Mouse (Mus musculus): Measurements from ENCODE around the gene Bcl2l11.
"Not testable (repeated sequence)": the region's sequence is repeated elsewhere in the genome, so short reads cannot be mapped to it uniquely, and the experiment has no call there.

Bcl2l11 gene

DNA sequence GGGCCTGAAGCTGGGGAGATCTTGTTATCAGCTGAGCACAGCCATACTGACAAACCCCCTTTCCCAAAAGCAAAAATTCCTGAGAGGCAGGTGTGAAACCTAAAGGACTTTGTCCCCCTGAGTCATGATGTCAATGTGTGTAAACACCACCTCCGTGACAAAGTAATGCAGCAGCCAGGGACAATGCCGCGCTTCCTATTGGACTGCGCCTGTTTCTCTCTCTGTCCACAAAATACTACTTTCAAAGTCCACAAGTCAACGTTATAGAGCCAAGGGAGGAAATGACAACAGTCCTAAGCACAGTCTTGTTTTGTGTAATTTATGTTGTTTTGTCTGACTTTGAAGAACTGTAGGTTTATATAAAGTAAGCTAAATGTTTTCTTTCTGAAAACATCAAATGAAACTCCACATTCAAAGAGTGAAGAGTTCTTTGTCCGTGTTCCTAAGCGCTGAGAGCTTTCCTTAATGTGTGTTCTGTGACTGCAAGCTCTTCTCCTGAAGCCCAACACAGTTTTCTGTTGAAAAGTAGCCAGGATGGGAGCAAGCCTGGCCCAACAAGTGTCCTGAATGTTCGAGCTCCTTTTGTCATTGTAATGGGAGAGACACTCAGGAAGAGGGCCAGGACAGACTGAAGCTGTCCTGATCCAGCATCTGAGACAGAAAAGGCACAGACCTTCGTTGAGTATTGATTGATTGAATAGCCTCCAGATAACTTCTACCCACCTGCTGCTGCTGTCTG lies 48.9 kb downstream of the Bcl2l11 start:
- DNase-seq (ENCODE audit: low spot score in 2 of 2), result no peak

DNA sequence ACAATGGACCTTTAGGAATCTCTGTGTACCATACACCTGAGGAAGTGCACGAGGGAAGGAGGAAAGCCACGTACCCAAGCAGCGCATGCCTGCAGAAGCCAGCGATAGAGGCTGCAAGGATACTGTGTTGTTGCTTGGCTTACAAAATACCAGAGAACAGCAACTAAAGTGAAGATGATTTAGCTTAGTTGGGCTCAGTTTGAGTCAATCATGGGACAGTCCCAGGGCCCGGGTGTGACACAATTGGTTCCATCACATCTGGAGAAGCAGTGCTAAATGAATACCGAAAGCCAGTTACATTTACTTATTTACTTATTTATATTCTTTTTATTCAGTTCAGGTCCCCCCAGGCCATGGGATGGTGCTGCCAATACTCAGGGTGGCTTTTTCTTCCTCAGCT lies 49.8 kb downstream of the Bcl2l11 start:
- DNase-seq (ENCODE audit: low spot score in 2 of 2), result no peak

DNA sequence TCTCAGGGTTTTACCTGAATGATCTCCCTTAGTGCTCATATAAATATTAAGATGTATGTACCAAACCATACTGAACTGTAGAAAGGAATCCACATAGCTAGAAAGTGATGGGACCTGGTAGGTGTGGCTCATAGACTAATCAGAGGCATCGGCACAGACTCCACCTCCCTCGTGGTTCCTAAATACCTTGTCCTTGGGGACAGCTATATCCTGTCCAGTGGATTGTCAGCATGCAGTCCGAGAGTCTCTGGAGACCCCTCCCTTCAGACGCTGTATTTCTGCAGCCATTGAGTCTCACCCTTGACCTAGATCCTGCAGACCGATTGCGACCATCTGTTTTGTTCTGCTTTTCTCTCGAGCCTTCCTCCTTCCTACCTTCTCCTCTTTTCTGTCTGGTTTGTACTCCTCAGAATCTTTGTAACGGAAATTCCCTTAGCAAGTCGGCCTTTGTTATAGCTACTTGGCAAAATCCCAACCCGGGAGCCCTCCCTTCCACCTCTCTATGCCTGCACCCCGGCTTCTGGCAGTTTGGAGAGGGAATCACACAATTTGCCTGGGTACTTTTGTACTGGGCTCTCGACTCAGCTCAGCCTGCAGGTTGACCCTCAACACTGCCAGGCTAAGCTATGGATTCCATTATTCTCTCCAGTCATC lies 50.7 kb downstream of the Bcl2l11 start:
- no peak for DNase-seq (ENCODE audit: low spot score in 2 of 2)

DNA sequence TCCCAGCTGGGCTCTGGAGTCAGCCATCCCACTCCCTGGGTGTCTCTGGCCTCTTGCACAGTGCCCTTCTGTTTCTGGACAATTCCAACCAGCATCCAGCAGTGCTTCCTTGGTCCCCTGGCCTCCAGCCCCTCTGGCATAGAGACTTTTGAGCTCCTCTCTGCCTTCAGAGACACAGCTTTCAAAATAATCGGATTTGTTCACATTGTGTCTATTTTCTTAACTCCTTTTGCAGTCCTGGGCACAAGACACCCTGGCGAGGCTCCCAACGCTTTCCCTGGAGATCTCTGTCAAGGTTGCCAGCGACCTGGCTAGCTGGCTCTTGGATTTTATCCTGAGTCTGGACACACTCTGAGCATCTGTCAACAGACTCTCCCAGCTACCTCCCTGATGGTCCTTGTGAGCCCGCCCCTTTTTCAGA lies 51.4 kb downstream of the Bcl2l11 start:
- DNase-seq (ENCODE audit: low spot score in 2 of 2), result no peak

DNA sequence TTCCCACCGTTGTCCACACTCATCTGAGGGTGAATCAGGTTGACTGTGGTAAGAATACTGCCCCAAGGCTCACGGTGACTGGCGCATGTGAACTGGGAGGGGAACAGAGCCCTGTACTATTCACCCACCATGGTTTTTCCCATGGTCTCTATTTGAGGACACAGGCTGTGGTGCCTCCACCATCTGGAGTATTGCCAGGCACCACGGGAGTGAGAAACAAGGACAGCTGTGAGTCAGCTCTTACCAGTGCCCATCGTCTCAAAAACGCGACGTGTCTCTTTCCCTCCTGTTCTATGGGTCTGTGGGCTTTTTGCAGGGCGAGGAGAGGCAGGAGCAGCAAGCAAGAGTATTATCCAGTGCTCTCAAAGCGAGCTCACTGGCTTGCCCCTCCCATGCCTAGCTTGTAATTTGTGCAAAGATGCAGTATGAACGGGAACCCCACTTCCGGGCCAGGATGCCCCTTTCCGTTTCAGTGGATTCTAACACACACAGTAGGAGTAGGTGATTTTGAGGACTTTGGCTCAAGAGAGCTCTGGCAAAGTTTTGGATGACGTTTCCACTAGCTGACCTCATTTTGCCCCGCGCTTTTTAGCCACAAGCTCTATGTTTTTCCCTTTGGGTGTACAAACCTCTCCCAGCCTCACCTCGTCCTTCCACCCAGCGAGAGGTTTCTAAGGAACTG lies 53.4 kb downstream of the Bcl2l11 start:
- no peak for DNase-seq (ENCODE audit: low spot score in 2 of 2)

DNA sequence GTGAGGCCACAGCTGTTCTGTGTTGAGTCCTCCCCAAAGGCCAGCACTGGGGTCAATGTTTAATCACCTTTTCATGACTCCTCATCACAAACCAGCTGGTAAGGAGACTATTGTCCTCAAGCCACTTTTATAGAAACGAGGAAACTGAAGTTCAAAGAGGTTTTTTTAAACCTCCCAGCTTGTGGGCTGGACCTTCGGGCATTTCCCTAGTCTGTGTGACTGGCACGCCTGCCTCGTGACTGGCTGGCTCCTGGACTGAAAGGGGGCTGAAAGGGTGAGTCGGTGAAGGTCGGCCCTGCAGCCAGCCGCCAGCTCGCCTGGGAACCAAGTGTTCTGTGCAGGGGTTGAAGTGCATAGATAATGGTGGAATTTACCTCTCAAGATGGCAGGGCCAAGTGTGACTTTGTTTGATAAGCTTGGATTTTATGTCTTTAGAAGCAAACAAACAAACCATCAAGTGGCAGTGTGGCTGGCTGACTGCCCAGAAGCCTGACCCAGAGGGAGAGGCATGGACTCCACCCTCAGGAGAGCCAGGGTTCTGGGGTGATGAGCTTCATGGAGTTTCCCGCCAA lies 54.1 kb downstream of the Bcl2l11 start:
- DNase-seq (ENCODE audit: low spot score in 2 of 2), result no peak

DNA sequence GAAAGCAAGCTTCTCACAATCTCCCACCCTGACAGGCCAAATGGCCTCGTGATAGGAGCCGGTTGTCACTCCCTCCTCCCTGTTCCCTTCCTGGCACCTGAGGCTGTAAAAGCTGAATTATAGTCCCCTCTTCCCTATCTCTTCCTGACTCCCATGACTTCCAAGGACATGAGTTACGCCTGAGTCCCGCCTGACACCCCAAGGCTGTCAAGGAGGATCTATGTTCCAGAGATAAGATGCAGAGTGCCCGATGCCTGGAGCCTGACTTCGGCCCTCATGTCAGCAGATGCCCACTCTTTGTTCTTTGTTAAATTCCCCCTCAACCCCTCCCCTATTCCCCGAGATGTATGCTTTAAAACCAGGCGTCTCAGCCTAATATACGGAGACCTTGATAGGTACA lies 56.3 kb downstream of the Bcl2l11 start:
- DNase-seq (ENCODE audit: low spot score in 2 of 2), result not testable (repeated sequence)

DNA sequence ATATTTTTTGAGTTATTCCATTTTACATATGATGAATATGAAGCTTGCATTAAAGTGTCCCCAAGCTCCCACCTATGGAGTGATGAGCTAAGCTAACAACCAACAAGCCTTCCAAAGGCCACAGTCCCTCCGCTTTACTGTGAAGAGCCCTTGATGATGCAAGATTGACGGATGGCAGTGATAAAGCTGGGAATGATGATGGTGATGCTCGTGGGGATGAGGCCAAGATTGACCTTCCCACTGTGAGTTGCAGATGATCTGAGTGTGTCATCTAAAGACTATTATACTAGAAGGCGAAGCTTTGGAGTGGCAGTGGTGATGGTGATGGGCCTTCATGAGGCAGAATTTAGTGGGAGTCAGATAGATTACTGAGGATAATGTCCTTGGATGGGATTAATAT lies 56.9 kb downstream of the Bcl2l11 start:
- DNase-seq (ENCODE audit: low spot score in 2 of 2), result no peak

DNA sequence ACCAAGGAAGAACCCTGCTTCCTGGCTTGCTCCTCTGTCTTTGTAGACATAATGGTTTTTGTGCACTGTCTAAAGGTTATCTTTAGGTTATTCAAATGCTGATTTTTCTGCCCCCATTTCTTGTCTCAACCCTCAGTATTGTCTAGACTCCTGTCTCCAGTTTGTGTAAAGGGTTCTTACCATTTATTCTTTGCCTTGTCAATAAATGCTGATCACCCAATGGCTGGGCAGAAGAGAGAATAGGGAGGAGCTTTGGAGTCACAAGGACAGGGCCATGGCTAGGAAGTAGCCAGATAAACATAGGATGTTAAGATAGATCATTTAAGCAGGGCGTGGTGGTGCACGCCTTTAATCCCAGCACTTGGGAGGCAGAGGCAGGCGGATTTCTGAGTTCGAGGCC lies 57.9 kb downstream of the Bcl2l11 start:
- no peak for DNase-seq (ENCODE audit: low spot score in 2 of 2)

DNA sequence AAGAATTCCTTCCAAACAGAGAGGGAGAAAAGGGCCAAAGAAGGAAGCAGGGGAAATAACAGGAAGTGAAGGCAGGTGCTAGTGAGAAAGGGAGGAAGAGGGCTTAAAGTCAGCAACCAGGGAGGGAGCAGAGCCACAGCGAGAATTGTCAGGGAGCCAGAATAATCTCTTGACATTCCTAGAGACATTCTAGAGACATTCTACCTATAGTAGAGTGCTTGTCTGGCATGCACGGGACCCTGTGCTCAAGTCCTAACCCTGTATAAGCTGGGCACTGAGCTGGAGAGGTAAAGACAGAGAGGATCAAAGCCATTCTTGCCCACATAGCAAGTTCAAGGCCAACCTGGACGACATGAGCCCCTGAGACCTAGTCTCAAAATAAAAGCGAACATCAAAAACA lies 60.1 kb downstream of the Bcl2l11 start:
- DNase-seq (ENCODE audit: low spot score in 2 of 2), result no peak

DNA sequence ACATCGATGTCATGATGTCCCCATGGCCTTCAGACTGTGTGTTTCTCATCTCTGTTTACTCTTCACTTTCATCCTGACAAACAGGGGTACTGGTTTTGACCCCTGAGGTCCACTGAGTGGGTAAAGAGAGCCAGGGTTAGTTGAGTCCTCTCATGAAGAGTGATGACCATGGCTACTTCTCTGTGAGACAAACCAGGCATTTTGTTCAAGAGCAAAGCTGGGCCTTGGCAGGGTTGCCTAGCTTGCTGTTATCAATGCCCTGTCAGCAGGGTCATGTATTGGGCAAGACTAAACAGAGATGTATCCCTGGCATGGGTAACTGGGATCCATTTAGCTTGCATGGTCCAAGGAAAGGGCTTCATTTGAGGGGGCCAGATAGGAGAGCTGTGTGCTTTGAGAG lies 61.4 kb downstream of the Bcl2l11 start:
- no peak for DNase-seq (ENCODE audit: low spot score in 2 of 2)

DNA sequence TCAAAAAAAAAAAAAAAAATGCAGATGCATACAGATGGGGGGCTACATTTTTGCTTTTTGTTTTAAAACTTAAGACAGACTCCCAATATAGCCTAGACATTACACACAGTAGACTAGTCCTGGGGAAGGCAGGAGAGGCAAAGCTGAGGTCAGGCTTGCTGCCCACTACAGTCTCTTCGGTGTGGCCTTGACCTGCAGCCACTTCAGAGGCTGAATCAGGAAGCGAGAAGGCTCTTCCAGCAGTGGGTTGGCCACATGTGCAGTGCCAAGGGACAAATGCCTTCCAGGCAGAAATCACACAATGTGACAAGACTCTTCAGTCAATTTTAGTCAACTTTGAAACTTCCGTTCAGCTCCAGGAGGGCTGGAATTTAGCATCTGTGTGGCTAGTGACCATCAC lies 62.6 kb downstream of the Bcl2l11 start:
- no peak for DNase-seq (ENCODE audit: low spot score in 2 of 2)

DNA sequence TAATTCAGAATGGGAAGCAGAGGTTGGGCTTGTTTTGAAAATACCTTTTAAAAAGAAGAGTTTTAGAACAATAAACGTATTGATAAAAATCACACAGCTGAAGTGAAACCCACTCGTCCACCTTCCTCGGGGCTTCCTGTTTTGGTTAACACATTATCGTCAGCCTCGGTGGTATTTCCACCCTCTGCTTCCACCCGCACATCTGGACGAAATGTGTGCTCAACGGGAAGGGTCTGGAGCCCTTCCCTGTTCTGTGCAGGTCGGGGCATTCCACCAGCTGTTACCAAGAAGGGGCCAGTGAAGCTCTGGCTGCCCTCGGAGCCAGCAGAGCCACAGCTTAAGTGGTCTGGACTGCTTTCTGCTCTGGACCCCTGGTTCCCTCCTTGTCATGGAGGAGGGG lies 63.9 kb downstream of the Bcl2l11 start:
- no peak for DNase-seq (ENCODE audit: low spot score in 2 of 2)

DNA sequence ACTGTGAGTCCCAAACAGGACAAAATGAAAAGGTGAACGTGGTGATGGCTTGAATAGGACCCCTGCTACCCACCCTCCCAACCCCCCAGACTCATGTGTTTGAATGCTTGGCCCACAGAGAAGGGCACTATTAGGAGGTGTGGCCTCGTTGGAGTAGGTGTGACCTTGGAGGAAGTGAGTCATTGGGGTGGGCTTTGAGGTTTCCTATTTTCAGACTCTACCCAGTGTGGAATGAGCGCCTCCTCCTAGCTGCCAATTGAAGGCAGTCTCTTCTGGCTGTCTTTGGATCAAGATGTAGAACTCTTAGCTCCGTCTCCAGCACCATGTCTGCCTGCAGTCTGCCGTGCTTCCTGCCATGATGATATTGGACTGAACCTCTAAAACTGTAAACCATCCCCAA lies 64.4 kb downstream of the Bcl2l11 start:
- no peak for DNase-seq (ENCODE audit: low spot score in 2 of 2)

DNA sequence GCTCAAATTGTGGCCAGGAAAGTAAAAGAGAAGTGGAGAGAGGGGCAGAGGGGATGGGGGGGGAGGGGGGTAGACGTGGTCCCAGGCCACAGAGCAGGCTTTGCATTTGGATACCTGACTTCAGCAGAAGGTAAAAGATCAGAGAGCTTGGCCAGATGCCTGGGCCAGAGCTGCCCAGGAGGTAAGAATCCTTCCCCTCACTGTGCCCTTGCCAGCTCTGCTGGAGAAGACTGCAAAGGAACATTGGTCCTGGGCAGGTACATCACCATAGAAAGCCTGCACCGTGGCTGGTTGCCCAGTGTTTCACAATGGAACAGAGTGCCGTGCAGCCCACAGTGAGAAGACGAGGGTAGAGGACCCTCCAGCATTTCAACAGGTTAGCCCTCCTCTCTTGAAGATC lies 67.6 kb downstream of the Bcl2l11 start:
- no peak for DNase-seq (ENCODE audit: low spot score in 2 of 2)

DNA sequence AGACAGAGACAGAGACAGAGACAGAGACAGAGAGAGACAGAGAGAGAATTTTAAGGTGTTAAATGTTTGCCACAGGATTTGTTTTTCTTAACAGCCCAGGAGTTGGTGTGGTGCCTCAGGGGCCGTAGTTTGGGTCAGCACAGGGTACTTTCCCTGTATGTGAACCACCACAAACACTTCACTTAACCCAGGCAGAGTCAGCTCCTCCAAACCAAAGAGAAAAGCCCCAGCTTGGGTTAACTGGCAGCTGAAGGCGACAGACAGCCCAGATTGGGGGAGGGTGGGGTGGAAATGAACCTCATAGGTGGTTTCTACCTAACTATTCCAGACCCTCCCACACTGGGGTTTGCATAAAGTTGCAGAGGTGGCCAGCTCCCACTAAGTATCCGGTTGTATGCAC lies 71.5 kb downstream of the Bcl2l11 start:
- no peak for DNase-seq (ENCODE audit: low spot score in 2 of 2)

DNA sequence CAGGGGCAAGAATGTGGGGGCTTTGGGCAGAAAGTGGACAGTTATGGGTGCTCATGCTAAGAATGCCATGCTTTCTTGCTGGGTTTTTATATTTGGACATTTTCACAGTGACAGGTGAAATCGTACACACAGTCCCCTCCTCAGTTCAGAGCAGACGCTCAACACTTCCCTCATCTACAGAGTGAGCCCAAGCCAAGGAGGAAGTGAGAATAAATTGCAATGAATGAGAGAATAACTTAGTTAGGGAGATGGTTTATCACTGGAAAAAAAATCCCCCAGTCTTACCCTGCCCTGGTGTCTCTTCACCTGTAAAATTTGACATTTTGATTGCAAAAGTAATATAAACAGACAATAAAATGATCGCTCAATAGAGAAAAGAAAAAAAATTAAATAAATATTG lies 77.3 kb downstream of the Bcl2l11 start:
- no peak for DNase-seq (ENCODE audit: low spot score in 2 of 2)

DNA sequence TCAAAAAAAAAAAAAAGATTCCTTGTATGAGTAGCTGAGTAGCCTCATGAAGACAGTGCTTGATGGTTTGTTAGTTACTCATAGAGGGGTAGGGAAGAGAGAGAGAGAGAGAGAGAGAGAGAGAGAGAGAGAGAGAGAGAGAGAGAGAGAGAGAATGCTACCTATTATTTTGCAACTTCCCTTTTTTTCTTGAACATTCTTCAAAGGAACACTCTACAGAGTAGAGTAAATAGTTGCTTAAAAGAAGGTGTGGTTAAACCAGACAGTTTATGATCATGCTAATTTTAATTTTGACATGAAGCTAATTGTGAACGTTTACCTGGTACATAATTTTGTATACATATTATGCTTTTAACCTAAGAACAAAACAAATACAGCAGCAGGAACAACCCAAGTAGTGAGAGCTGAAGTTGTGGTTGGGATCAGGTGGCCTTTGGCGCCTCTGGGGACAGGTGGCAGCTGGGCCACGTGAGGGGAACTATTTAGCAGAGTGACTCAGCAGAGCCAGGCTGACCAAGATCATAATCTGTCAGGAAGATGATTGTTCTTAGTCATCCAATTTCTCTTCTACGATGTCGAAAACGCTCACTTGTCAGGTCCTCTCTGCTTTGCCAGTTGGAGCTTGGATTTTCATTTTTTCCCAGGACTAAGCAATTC lies 78.0 kb downstream of the Bcl2l11 start:
- DNase-seq (ENCODE audit: low spot score in 2 of 2), result no peak

DNA sequence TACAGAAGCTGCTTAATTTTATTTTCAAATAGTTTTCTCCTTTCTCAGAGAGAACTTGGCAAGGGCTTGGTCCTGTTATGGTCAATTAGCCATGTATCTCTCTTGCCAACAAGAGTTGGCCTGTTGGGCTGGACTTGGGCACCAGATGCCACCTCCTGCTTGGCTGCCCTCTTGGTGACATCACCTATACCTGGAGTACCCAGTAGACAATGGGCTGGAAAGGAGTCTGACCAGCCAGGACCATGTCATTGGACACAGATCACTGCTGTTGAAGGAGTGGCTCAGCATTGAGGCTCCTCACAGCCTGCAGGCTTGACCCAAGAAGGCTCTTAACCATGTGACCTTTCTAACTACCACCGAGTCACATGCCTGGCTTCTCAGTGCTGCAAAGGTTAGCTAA lies 82.7 kb downstream of the Bcl2l11 start:
- no peak for DNase-seq (ENCODE audit: low spot score in 2 of 2)

DNA sequence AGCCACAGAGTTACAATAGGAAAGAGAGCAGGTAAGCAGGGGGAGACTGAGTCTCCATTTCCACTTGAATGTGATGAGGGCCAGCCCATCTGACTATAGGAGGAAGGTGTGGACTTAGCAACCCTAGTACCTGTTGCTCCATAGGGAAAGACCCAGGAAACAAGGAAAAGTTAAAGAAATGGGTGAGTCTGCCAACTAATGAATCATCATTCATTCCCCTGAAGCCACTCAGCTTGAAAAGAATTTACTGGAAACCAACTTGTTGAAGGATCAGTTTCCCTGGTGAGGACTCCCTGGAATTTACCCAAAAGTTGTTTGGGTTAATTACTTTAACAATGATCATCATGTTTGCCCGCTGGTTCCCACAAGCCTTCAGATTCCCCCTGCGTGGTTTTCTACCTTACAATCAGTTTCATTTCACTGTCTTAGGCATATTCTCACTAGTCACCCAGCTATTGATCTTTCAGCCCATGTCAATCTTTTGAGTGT lies 84.0 kb downstream of the Bcl2l11 start:
- DNase-seq (ENCODE audit: low spot score in 2 of 2), result no peak

DNA sequence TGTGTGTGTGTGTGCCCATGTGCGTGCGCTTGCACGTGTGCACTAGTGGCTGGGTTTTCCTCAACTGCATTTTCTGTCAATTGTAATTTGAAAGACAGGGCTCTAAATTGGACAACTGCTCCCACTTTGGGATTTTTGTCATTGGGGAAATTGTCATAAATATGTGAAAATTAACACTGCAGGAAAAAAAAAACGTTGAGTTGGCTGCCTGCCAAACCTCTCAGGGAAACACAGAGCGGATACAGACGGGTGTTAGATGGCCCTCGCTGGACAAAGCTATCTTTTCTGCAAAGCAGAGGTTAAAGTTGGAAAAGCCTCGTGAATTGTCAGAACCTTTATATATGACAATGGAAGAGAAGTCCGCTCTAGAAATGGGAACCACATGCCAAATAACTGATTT lies 84.5 kb downstream of the Bcl2l11 start:
- DNase-seq (ENCODE audit: low spot score in 2 of 2), result no peak

Measured in right cerebral cortex, adult 2 months (tissue).